In the genomic region with DNA sequence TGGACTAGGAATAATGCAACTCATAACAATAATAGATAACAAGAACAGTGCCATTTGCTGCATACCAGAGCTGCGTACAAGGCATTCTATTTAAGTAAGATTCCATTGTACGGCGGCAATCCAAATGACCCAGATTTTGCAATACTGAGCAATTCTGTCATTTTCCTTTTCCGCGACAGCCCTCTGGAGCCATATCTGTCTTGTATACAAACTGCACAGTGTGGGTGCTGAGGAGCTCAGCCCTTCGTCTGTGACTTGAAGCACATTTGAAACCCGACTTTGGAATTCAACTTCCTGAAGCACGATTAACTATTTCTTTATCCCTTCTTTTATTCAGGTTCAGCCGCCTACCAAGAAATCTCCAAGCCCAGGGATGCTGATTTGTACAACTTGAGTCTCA, we compare ENCODE assay signal across 21 mouse cellular contexts. TPM values are rescaled to one million over a fixed set of nuclear protein-coding genes. Genes with fewer than 3 reads are reported as not detected.
DNase-seq lines count a peak whose midpoint lies in the region; ATAC-seq lines count a peak whose summit lies in the region.
"Had no signal": no experiment of that assay in that cellular context is flagged by ENCODE, and none has a peak within 500 bp of the region (broad histone marks: within the 10 kb centered on the region; RNA-seq: fewer than 3 reads in every experiment).

No protein-coding gene starts in this region.

- DNase-seq in cerebellum, adult 11-12 months: peak; percentile 54
- no peak for DNase-seq in cerebellum, adult 8-10 months
- DNase-seq in left cerebral cortex, postnatal 14 days (ENCODE audit: low spot score in 2 of 2): peak; percentile 30 to 32
- no peak for DNase-seq in left cerebral cortex, postnatal 36 days (ENCODE audit: low spot score in 2 of 2)
- DNase-seq in right cerebral cortex, adult 18-20 months: peak; percentile 28
- DNase-seq in right cerebral cortex, postnatal 4 days: no peak
- DNase-seq in layer of hippocampus, postnatal 10 days (ENCODE audit: low spot score in 2 of 2): no peak
- DNase-seq: adrenal gland, postnatal 14 days; embryo, embryonic 11 days; gastrocnemius, adult 2 months; heart, postnatal 14 days; kidney, adult 11 months; kidney, postnatal 4 days; thymus, postnatal 25 days had no signal

- peak; percentile 53 for ATAC-seq in megakaryocyte progenitor cell, adult 5-6 weeks (replicated peaks; ENCODE audit: poor library complexity)
- ATAC-seq: CD4-positive, CD25-positive, alpha-beta regulatory T cell, adult 4 months; hindbrain, postnatal 0 days; midbrain, embryonic 15.5 days had no signal

- intact Hi-C loops in left cerebral cortex, postnatal 14 days (cut with DNase I): no loop called here
- intact Hi-C loops in left cerebral cortex, postnatal 36 days (cut with DNase I): loop anchor here (5.0 kb wide), 1 partner anchor 777 kb away; no protein-coding TSS in a partner anchor

RNA-seq across cellular contexts. Expression of a gene that starts 6.6 kb away (rescaled TPM):
- total RNA-seq in left cerebral cortex, postnatal 14 days (2021): under 1 TPM; 0.40 to 0.51 TPM
- total RNA-seq in left cerebral cortex, postnatal 36 days (2021): not detected
- 1.2 and 2.6 TPM in 2 replicates for total RNA-seq in megakaryocyte progenitor cell, adult 5-6 weeks (2015)
- 2.4 TPM in 1 of 2 replicates, not detected in the other for total RNA-seq in megakaryocyte progenitor cell, adult 5-6 weeks (2017)
- under 1 TPM; 0.21 to 0.45 TPM for total RNA-seq in layer of hippocampus, postnatal 10 days (2021)
- total RNA-seq: adrenal gland, postnatal 14 days; gastrocnemius, adult 2 months; gastrocnemius, postnatal 4 days; heart, postnatal 14 days; hindbrain, postnatal 0 days; left cerebral cortex, adult 18-20 months; liver, adult 2 months had no signal

Comparison
In these comparisons a context has a peak if more than half of its experiments do, and no peak if none do; other contexts are left out.
1. DNase-seq: peak in cerebellum, adult 11-12 months (single experiment), left cerebral cortex, postnatal 14 days (2 of 2) and right cerebral cortex, adult 18-20 months (single experiment); none in cerebellum, adult 8-10 months (single experiment), left cerebral cortex, postnatal 36 days (0 of 2), right cerebral cortex, postnatal 4 days (single experiment) and layer of hippocampus, postnatal 10 days (0 of 2).